Mouse (Mus musculus) cerebellum, postnatal 4 days (tissue): ENCODE measurements around the gene Nupl2.
A peak's percentile ranks its signal among the peaks of the same experiment; 100 is the strongest.

Experiments used
- DNase-seq, 2 experiments: peaks; one replicate each; pipeline ENCODE4 v3.0.0; 2022; ENCODE audit warnings: low spot score in 2 of 2, mixed read lengths in 1 of 2

Gene Nupl2

DNA sequence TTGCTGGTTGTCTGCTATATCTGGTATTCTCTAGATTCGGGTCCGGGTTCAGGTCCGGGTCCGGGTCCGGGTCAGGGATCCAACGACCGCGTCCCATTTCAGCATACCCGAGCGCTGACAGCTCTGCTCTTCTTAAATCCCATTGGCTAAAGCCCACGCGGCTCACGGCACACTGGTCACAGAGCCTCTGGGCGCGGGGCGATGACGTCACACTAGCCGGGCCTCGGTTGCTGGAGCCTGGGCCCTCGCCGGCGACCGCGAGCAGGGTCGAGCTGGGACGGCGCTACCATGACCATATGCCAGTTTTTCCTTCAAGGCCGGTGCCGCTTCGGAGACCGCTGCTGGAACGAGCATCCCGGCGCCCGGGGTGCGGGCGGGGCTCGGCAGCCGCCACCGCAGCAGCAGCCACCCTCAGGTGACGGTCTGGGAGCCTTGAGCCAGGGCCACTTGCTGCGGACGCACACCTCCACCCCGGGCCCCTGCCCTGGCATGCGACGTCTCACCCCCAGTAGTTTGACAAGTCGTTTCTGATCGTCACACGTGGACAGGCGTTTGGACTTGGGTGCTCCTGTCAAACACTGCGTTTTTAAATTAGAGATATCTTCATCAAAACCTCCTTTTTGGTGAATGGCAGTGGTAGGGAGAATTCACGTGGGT, at the start of gene Nupl2:
TSS of gene Nupl2 (plus strand) at position 175 of the 657 bp plus-strand sequence.
- DNase-seq, result peak; percentile 94 to 97

GRCm38 (mm10) chr5:24122221-24122620, 42.5 kb upstream of the Nupl2 start:
- no peak for DNase-seq

DNA sequence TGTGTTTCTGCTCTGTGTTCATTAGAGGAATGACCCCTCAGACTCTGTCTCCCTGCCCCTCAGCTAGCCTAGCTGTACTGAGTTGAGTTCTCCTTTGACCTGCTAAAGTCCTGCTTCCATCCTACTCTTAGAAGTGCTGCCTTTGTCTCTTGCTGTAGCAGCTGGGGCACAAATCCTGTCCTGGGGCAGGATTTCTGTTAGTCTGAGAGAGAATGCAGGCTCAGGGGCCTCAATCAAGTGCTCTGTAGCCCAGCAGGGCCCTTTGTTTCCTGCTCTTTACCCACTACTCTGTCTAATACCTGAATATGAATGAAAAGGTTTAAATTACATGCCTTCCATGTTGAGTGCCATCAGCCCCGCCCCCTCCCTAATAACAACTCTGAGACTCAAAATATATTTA, 40.6 kb upstream of the Nupl2 start:
- no peak for DNase-seq

DNA sequence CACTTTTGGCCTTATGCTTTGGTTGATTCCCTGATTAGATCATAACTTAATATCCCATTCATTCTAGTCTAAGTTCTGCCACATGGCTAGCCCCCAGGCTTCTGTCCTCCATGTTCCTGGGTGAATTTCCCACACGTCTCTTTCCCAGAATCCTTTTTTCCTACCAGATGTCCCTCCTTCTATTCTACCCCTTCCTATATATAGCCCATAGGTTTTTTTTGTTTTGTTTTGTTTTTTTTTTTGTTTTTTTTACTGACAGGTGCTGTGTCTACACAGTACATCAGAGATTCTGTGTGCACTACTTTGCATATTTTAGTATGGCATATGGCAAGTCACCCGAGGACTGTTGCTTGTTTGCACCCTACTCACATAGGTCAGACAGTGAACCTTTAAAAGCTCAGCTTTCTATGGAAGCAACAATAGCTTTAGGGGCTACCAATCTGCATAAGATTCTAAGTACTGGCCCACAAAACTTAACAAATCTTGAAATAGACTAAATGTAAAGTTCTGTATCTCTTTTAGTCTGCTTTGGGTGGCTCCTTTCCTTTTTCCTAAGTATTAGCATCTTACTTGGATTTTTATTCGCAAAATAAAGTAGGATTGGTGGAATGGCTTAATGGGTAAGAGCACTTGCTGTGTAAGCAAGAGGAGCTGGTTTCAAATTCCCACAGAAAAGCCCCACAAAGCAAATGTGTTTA, 40.0 kb upstream of the Nupl2 start:
- no peak for DNase-seq

DNA sequence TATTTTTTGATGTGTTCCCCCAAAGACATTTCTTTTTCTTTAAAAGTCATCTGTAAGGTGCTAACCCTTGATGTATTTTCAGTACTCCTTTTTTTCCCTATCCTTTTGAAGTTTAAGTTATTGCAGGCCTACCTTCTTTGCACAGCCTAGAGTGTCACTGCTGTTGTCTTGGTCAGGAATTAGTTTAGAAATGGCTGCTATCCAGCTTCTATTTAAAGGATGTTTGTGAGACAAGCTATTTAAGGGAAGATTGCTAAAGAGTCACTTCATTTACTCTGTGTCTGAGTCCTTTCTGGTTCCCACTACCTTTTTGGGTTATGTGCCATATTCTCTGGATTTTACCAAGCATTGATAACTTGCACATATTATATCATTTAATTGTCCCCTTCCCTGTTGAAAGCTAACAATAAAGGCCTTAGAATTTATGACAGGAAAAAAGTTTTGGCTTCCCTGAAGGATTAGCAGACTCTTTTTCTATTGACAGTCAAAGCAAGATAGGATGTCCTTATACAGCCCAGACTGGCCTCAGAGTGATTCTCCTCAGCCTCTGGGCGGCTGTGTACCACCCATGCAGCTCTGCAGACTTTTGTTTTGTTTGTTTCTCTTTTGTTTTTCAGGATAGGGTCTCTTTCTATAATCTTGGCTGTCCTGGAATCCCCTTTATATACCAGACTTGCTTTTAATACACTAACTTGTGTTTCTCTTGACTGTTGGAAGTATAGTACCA, 38.7 kb upstream of the Nupl2 start:
- DNase-seq, result no peak

- DNase-seq, result no peak
These were observed 37.8 kb upstream of the Nupl2 start for GRCm38 (mm10) chr5:24126967-24127366.

- DNase-seq, result no peak
These were observed 17.8 kb upstream of the Nupl2 start for GRCm38 (mm10) chr5:24146964-24147363.

- no peak for DNase-seq
These were observed 12.6 kb upstream of the Nupl2 start for GRCm38 (mm10) chr5:24152199-24152598.

GRCm38 (mm10) chr5:24156774-24157173, 8.0 kb upstream of the Nupl2 start:
- no peak for DNase-seq

DNA sequence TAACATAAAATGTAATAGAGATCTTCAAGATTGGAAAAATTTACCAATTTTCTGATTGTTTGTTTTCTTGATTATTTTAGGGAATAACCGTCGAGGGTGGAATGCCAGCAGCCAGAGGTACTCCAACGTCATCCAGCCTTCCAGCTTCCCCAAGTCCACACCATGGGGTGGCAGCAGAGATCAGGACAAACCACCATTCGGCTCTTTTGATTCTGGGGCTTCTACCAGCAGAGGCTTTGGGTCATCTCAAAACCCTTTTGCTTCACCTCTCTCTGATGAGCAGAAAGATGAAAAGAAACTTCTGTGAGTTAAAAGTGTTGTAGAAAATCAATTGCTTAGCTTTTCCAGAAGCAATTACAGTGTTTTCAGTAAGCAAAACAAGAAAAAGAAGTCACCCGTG, 2.5 kb downstream of the Nupl2 start:
- no peak for DNase-seq

DNA sequence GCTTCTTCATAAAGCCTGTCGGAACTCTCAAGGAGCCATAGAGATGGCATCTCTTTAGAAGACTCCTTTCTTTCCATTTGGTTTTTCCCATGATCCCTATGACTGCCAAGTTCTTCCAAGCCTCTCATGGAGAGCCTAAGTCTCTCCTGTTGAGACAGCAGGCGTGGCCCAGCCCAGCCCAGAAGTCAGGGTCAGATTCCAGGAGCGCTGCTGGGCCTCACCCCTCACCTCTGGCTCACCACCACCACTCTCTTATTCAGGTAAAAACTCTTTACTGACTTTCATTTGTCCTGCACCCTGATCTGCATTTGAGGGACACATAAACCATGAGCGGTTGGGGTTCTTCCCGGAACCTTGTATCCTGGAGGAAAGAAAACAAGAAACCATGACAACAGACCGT, 5.1 kb downstream of the Nupl2 start:
- DNase-seq, result no peak

- no peak for DNase-seq
These were observed 7.3 kb downstream of the Nupl2 start for GRCm38 (mm10) chr5:24172092-24172491.

DNA sequence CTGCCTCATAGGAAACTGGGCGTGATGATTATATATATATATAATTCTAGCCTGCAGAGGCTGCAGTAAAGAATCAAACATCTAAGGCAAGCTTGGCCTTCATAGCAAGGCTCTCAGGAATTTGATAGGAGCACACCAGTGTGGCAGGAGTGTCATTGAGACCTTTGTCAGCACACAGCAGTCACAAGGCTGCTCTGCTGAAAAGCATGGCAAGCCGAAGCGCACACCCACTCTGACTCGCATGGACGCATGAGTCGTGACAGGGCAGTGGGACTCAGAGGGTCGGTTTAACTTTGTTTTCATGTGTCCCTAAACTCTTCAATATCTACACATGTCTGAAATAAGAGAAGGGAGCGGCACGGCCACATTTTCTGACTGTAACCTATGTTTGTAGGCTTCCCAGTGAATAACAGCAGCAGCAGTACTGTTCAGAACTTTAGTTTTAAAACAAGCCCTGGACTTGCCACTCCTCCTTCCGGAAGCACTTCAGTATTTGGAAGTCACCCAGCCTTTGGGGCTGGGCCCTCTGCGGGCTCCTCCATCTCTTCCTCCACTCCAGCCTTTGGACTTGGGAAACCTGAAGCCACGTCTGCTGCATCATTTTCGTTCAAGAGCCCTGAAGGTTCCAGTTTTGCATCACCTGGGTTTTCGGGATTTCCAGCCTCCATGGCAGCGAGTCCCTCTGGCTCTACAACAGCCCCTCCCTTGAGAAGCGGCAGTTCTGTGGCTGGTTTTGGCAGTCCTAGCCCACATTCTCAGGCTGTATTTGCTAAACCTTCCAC, 16.9 kb downstream of the Nupl2 start:
- DNase-seq, result no peak

- DNase-seq, result no peak
These were observed 17.6 kb downstream of the Nupl2 start for GRCm38 (mm10) chr5:24182296-24182734.

DNA sequence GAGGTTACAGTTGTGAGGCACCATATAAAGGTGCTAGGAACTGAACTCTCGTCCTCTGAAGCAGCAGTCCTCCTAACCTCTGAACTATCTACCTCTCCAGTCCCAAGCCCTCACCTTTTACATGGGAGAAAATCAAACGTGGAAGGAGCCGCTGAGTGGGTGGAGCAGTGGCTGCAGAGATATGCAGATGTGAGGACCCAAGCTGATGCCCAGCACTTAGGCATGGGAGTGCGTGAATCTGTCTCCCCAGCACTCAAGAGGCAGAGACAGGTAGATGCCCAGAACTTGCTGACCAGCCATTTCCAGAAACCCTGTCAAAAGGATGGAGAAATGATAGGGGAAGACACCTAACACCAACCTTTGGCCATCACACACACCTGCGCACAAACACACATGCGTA, 18.3 kb downstream of the Nupl2 start:
- DNase-seq, result no peak

- DNase-seq, result no peak
These were observed 19.2 kb downstream of the Nupl2 start for GRCm38 (mm10) chr5:24184011-24184410.

DNA sequence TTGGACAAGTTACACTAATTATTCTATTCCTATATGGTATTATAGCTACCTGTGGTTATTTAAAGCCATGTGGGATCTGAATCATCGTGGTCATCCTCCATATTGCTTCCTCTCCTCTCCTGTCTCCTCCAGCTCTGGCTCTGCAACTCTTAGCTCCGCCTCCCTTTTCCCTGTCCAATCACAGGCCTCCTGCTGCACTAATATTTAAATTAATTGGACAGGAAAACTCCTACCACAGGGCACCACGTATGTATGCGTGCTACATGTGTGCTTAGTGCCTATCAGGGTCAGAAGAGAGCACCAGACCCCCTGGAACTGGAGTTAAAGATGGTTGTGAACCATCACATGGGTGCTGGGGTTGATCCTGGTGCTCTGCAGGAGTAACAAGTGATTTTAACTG, 23.7 kb downstream of the Nupl2 start:
- DNase-seq, result no peak

- DNase-seq, result no peak
These were observed 27.1 kb downstream of the Nupl2 start for GRCm38 (mm10) chr5:24191821-24192220.

GRCm38 (mm10) chr5:24201006-24201405, 36.2 kb downstream of the Nupl2 start:
- DNase-seq, result no peak

DNA sequence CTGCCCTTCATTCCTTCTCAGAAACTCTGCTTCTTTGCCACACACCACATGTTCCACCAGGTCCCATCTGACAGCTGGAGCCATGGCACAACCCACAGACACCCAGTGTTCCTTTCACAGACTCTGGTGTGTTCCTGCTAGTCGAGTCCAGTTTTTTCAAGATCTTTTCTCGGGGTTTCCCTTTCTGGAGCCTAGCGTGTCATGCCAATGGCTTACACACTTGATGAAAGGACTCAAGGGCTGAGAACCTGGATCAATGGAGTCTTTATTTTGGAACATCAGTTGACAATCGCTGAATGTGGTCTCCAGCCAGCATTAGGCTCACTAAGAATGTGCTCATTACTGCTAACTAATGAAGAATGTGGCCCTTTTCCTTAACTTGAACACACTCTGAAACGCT, 37.7 kb downstream of the Nupl2 start:
- DNase-seq, result no peak

DNA sequence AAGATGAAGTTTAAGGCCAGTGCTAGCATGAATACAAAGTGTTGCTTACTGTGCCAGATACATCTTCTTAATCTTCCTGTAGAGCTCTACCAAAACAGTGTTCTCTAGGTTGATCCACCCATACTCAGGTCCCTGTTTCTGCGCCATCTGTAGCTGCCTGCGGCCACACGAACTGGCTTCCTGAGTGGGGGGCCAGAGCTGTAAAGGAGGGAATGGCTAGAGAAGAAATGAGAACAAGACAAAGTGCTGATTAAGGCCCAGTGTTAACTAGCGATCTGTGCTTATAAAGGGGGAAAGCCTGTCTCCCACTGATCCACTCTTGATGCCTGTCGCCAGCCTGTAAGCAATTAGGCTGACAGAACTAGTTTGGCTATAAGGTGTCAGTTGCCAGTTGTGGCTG, 38.5 kb downstream of the Nupl2 start:
- DNase-seq, result no peak

DNA sequence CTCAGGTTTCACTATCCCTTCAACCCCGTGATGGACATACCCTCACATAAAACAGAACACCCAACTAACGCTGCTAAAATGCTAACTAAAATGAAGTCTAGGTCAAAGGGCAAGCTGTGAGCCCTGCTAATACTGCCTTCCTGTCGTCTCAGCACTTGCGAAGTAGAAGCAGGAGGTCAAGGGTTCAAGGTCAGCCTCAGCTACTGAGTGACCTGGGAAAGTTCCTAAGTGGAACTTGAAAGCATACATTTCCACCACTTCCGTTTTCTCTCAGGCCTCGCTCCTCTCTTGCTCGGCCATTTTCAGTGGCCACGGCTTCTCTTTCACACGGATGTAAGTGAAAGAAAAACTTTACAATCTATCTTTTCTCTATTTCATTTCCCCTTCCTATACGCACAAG, 43.2 kb downstream of the Nupl2 start:
- DNase-seq, result no peak
